Mouse (Mus musculus) lung, postnatal 0 days (tissue): ENCODE measurements at regions not wholly inside any gene's neighbourhood (a gene's known extent, or its start where the extent isn't known, plus 50 kb on each side); places are given as distances from the start of the nearest gene placed in this dataset.

ENCODE experiments used
- ATAC-seq: fragments of 200-750 bp; cut with Nextera tagmentation; 2 replicates; pipeline ENCODE4 v1.8.0; 2017; ENCODE audit warnings: moderate library complexity
- DNase-seq: peaks from one replicate; pipeline ENCODE4 v3.0.0-alpha.2; 2016; ENCODE audit warnings: low spot score
- H3K27ac ChIP-seq: fragments of 300-500 bp; sonication (generic); 2 replicates; pipeline ENCODE4 v1.5.1; 2014; ENCODE audit warnings: antibody characterized with exemption, mild to moderate bottlenecking, low read length, mixed read lengths
- H3K27me3 ChIP-seq: fragments of 300-500 bp; sonication (generic); replicated peaks from 2 replicates; pipeline ENCODE4 v1.6.1; 2014; ENCODE audit warnings: low read length, mixed read lengths; ENCODE audit not compliant: insufficient read depth
- H3K36me3 ChIP-seq: fragments of 300-500 bp; sonication (generic); 2 replicates; pipeline ENCODE4 v1.6.1; 2014; ENCODE audit warnings: low read length, mixed read lengths; ENCODE audit not compliant: insufficient read depth
- H3K4me1 ChIP-seq: fragments of 300-500 bp; sonication (generic); 2 replicates; pipeline ENCODE4 v1.6.1; 2014; ENCODE audit warnings: antibody characterized with exemption, low read depth, low read length, mixed read lengths; ENCODE audit not compliant: insufficient read depth
- H3K4me2 ChIP-seq: fragments of 300-500 bp; sonication (generic); replicated peaks from 2 replicates; pipeline ENCODE4 v1.6.1; 2014; ENCODE audit warnings: low read depth, mild to moderate bottlenecking, low read length, moderate library complexity, mixed read lengths
- H3K4me3 ChIP-seq: fragments of 300-500 bp; sonication (generic); 2 replicates; pipeline ENCODE4 v1.5.1; 2014; ENCODE audit warnings: low read depth, low read length
- H3K9ac ChIP-seq: fragments of 300-500 bp; sonication (generic); replicated peaks from 2 replicates; pipeline ENCODE4 v1.6.1; 2014; ENCODE audit warnings: low read depth, mild to moderate bottlenecking
- H3K9me3 ChIP-seq: fragments of 300-500 bp; sonication (generic); 2 replicates; pipeline ENCODE4 v1.6.1; 2016; ENCODE audit warnings: low read length, mixed read lengths
- CTCF ChIP-seq: IDR thresholded peaks from 2 replicates; pipeline ENCODE4 v1.5.1; 2016; ENCODE audit warnings: antibody characterized with exemption, mild to moderate bottlenecking
- EP300 ChIP-seq: IDR thresholded peaks from 2 replicates; pipeline ENCODE4 v1.6.1; 2016; ENCODE audit warnings: antibody characterized with exemption, mild to moderate bottlenecking, control low read depth
- WGBS: fragments of 180-500 bp; shearing (Covaris S2); extraction: QIAGEN DNeasy Blood & Tissue Kit; methylation state at CpG from one replicate; pipeline ENCODE4 v1.1.7; 2014; 5-methylcytosine and 5-hydroxymethylcytosine counted together

DNA sequence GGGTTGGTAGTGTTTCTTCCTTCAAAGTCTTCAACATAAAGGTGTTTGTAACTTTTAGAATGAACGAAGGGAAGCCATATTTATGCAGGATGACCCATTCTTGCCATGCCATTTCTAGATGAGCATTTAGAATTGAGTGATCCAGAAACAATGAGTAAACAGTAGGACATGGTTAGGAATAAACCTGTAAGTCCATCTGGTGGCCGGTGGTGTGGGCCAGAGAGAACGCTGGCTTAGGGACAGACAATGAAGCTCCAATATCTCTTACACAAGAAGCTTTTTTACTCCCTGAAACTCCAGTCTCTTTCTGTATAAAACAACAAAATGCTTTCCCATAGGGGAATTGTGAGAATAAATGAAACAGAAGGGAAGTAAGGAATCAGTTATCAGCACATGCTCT, 296.9 kb upstream of the Clnk start:
- no peaks in the 10 kb centered on the region for H3K4me1 ChIP-seq
- no peaks in the 10 kb centered on the region for H3K36me3 ChIP-seq
- no peak overlapping the region for H3K4me3 ChIP-seq
- no peaks in the 10 kb centered on the region for H3K27me3 ChIP-seq
- ATAC-seq: no peak
- H3K9ac ChIP-seq: no peak overlapping the region
- WGBS: 89% methylated on average over 3 of the region's 3 CpGs
- no peak for DNase-seq
- TF ChIP-seq CTCF (no peak), EP300 (no peak)
- no peak overlapping the region for H3K4me2 ChIP-seq
- no peaks in the 10 kb centered on the region for H3K9me3 ChIP-seq
- H3K27ac ChIP-seq: no peak overlapping the region

DNA sequence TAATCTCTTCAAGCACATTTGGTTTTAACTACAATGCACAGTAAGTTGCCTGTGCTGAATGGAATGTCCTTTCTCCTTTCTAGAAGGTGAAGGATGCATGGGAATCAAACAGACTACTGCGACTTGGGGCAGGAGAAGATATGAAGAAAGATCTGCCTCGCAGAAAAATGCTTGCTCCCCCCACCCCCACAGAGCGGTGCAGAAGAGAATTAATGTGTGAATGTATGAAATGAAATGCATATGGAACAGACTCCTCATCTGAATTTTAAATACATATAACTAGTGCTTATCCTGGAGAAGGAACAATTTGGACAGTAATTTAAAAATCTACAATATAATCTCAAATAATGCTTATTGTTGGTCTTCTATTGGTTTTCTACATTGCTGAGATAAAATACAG, 283.0 kb upstream of the Clnk start:
- Histone ChIP-seq H3K9me3 (no peaks in the 10 kb centered on the region), H3K27ac (no peak overlapping the region), H3K9ac (no peak overlapping the region), H3K4me1 (no peaks in the 10 kb centered on the region), H3K4me3 (no peak overlapping the region), H3K36me3 (no peaks in the 10 kb centered on the region), H3K27me3 (no peaks in the 10 kb centered on the region), H3K4me2 (no peak overlapping the region)
- ATAC-seq (no peak), DNase-seq (no peak)
- WGBS: 80% methylated on average over 3 of the region's 3 CpGs
- TF ChIP-seq CTCF: no peak
- no peak for TF ChIP-seq EP300

- H3K4me2 ChIP-seq: no peak overlapping the region
These were observed 279.2 kb upstream of the Clnk start for GRCm38 (mm10) chr5:39155763-39156162.

DNA sequence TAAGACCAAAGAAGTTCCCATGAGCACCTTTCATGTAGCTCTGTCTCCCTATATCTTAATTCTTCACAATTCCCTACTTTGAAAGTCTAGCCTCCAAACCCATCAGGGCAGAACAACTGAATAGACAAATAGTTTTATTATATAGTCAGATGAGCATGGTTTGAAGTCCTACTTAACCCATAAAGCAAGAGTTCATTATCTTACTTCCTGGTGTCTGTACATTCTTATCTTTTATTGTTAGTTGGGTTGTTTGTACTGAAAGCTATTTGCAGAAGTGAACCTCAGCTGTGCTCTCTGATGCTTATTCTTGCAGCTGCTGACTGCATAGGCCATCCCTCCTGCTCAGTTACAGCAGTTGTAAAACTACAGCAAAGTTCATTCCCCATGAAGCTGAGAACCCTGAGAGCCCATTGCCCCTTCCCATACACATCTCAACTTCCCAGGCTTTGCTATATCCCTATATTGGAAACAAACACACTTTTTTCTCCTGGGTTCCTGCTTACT, 276.7 kb upstream of the Clnk start:
- no peak for TF ChIP-seq EP300
- TF ChIP-seq CTCF: no peak
- H3K27me3 ChIP-seq: no peaks in the 10 kb centered on the region
- no peak overlapping the region for H3K4me2 ChIP-seq
- DNase-seq: no peak
- no peak overlapping the region for H3K4me3 ChIP-seq
- ATAC-seq: no peak
- H3K9ac ChIP-seq: no peak overlapping the region
- no peaks in the 10 kb centered on the region for H3K4me1 ChIP-seq
- no peaks in the 10 kb centered on the region for H3K9me3 ChIP-seq
- H3K27ac ChIP-seq: no peak overlapping the region
- no peaks in the 10 kb centered on the region for H3K36me3 ChIP-seq

More at GRCm38 (mm10) chr5:39155763-39156162, 279.2 kb upstream of the Clnk start:
- H3K36me3 ChIP-seq: no peaks in the 10 kb centered on the region
- H3K9me3 ChIP-seq: no peaks in the 10 kb centered on the region
- DNase-seq (no peak), ATAC-seq (no peak)
- no peak overlapping the region for H3K9ac ChIP-seq
- no peaks in the 10 kb centered on the region for H3K27me3 ChIP-seq
- no peak for TF ChIP-seq CTCF
- no peak for TF ChIP-seq EP300
- 81% methylated on average over 1 of the region's 1 CpGs for WGBS
- H3K4me3 ChIP-seq: no peak overlapping the region
- H3K27ac ChIP-seq: no peak overlapping the region
- H3K4me1 ChIP-seq: no peaks in the 10 kb centered on the region

- no peaks in the 10 kb centered on the region for H3K9me3 ChIP-seq
- no peak for TF ChIP-seq CTCF
- no peak for TF ChIP-seq EP300
- no peak overlapping the region for H3K4me3 ChIP-seq
- H3K36me3 ChIP-seq: no peaks in the 10 kb centered on the region
- no peak overlapping the region for H3K9ac ChIP-seq
- no peaks in the 10 kb centered on the region for H3K27me3 ChIP-seq
- 57% methylated on average over 4 of the region's 4 CpGs for WGBS
- no peaks in the 10 kb centered on the region for H3K4me1 ChIP-seq
- no peak overlapping the region for H3K4me2 ChIP-seq
- no peak overlapping the region for H3K27ac ChIP-seq
- no peak for DNase-seq
- no peak for ATAC-seq
These were observed 275.3 kb upstream of the Clnk start for GRCm38 (mm10) chr5:39151917-39152316.

- TF ChIP-seq CTCF (no peak), EP300 (no peak)
- Histone ChIP-seq H3K9ac (no peak overlapping the region), H3K4me3 (no peak overlapping the region), H3K9me3 (no peaks in the 10 kb centered on the region), H3K27ac (no peak overlapping the region), H3K4me2 (no peak overlapping the region), H3K36me3 (no peaks in the 10 kb centered on the region), H3K27me3 (no peaks in the 10 kb centered on the region), H3K4me1 (no peaks in the 10 kb centered on the region)
- 85% methylated on average over 4 of the region's 4 CpGs for WGBS
- no peak for ATAC-seq
- DNase-seq: no peak
These were observed 274.3 kb upstream of the Clnk start for GRCm38 (mm10) chr5:39150891-39151290.

- no peaks in the 10 kb centered on the region for H3K36me3 ChIP-seq
- no peaks in the 10 kb centered on the region for H3K4me1 ChIP-seq
- WGBS: 34% methylated on average over 2 of the region's 2 CpGs
- no peak overlapping the region for H3K4me2 ChIP-seq
- no peak for DNase-seq
- no peak for ATAC-seq
- no peaks in the 10 kb centered on the region for H3K27me3 ChIP-seq
- no peak overlapping the region for H3K27ac ChIP-seq
- no peaks in the 10 kb centered on the region for H3K9me3 ChIP-seq
- no peak overlapping the region for H3K4me3 ChIP-seq
- TF ChIP-seq EP300 (no peak), CTCF (no peak)
- no peak overlapping the region for H3K9ac ChIP-seq
These were observed 269.0 kb upstream of the Clnk start for GRCm38 (mm10) chr5:39145658-39146057.
